Mouse (Mus musculus): Measurements from ENCODE around the gene 1500009C09Rik. TPM values are rescaled to one million over a fixed set of nuclear protein-coding genes. Genes with fewer than 3 reads are reported as not detected.

1500009C09Rik gene
- polyA plus RNA-seq, 1 experiment from 2014 or later, result 20.3 TPM

- ATAC-seq, result no peak
- Histone ChIP-seq H3K9ac (ENCODE audit: low read depth, low read length) (no peak overlapping the region), H3K27me3 (replicated peaks; ENCODE audit: control insufficient read depth, insufficient read depth, low read length) (peaks cover 49% of the 10 kb centered on the region), H3K4me2 (ENCODE audit: low read length) (no peak overlapping the region), H3K4me3 (ENCODE audit: low read length) (no peak overlapping the region), H3K4me1 (ENCODE audit: control insufficient read depth, insufficient read depth, low read depth, low read length) (peaks cover 34% of the 10 kb centered on the region), H3K36me3 (ENCODE audit: control insufficient read depth, insufficient read depth, low read length) (no peaks in the 10 kb centered on the region), H3K27ac (ENCODE audit: low read depth, low read length) (no peak overlapping the region), H3K9me3 (ENCODE audit: control insufficient read depth, low read length) (no peaks in the 10 kb centered on the region)
- WGBS, result 76% methylated on average over 13 of the region's 13 CpGs
Observed at GRCm38 (mm10) chr15:82209295-82210050, 42.7 kb upstream of the 1500009C09Rik start.

GRCm38 (mm10) chr15:82210801-82211200 is 41.4 kb upstream of the 1500009C09Rik start:
- peaks cover 54% of the 10 kb centered on the region for H3K27me3 ChIP-seq (replicated peaks; ENCODE audit: control insufficient read depth, insufficient read depth, low read length)
- H3K4me3 ChIP-seq (ENCODE audit: low read length), result peak overlapping the region; percentile 9; the same call in 1 of the 2 replicates
- no peak for ATAC-seq
- H3K36me3 ChIP-seq (ENCODE audit: control insufficient read depth, insufficient read depth, low read length), result no peaks in the 10 kb centered on the region
- peaks cover 34% of the 10 kb centered on the region for H3K4me1 ChIP-seq (ENCODE audit: control insufficient read depth, insufficient read depth, low read depth, low read length)
- no peaks in the 10 kb centered on the region for H3K9me3 ChIP-seq (ENCODE audit: control insufficient read depth, low read length)
- H3K9ac ChIP-seq (ENCODE audit: low read depth, low read length), result no peak overlapping the region
- peak overlapping the region; percentile 21 for H3K4me2 ChIP-seq (ENCODE audit: low read length)
- WGBS, result 55% methylated on average over 1 of the region's 1 CpGs
- no peak overlapping the region for H3K27ac ChIP-seq (ENCODE audit: low read depth, low read length)

- H3K27me3 ChIP-seq (replicated peaks; ENCODE audit: control insufficient read depth, insufficient read depth, low read length), result peaks cover 55% of the 10 kb centered on the region
- H3K4me2 ChIP-seq (ENCODE audit: low read length), result peak overlapping the region; percentile 74
- H3K9ac ChIP-seq (ENCODE audit: low read depth, low read length), result 0 out of 2 replicates have a peak overlapping the region, but pooled peaks have one; percentile 62
- ATAC-seq, result no peak
- WGBS, result 1% methylated on average over 9 of the region's 11 CpGs
- H3K36me3 ChIP-seq (ENCODE audit: control insufficient read depth, insufficient read depth, low read length), result no peaks in the 10 kb centered on the region
- peak overlapping the region; percentile 53 for H3K4me3 ChIP-seq (ENCODE audit: low read length)
- no peak overlapping the region for H3K27ac ChIP-seq (ENCODE audit: low read depth, low read length)
- H3K4me1 ChIP-seq (ENCODE audit: control insufficient read depth, insufficient read depth, low read depth, low read length), result peaks cover 37% of the 10 kb centered on the region
- H3K9me3 ChIP-seq (ENCODE audit: control insufficient read depth, low read length), result no peaks in the 10 kb centered on the region
Observed at GRCm38 (mm10) chr15:82211281-82211680, 40.9 kb upstream of the 1500009C09Rik start.

GRCm38 (mm10) chr15:82211911-82212751 is 40.1 kb upstream of the 1500009C09Rik start:
- H3K4me3 ChIP-seq (ENCODE audit: low read length), result peak overlapping the region; percentile 53

GRCm38 (mm10) chr15:82212752-82213063 is 39.5 kb upstream of the 1500009C09Rik start, which contains the start of gene Shisa8:
TSS of gene Shisa8 (minus strand) at chr15:82212815.
- H3K36me3 ChIP-seq (ENCODE audit: control insufficient read depth, insufficient read depth, low read length), result no peaks in the 10 kb centered on the region
- H3K4me3 ChIP-seq (ENCODE audit: low read length), result peak within 1 kb of the TSS; percentile 53
- H3K4me2 ChIP-seq (ENCODE audit: low read length), result peak within 1 kb of the TSS; percentile 74
- no peak for ATAC-seq
- H3K4me1 ChIP-seq (ENCODE audit: control insufficient read depth, insufficient read depth, low read depth, low read length), result peaks cover 24% of the 10 kb centered on the region
- WGBS, result 1% methylated on average over 27 of the region's 34 CpGs
- H3K9me3 ChIP-seq (ENCODE audit: control insufficient read depth, low read length), result no peaks in the 10 kb centered on the region
- peak within 1 kb of the TSS; percentile 62 for H3K9ac ChIP-seq (ENCODE audit: low read depth, low read length)
- H3K27ac ChIP-seq (ENCODE audit: low read depth, low read length), result no peak within 1 kb of the TSS
- peaks cover 53% of the 10 kb centered on the region for H3K27me3 ChIP-seq (replicated peaks; ENCODE audit: control insufficient read depth, insufficient read depth, low read length)

More at GRCm38 (mm10) chr15:82211911-82212751, 40.1 kb upstream of the 1500009C09Rik start:
- Histone ChIP-seq H3K9ac (ENCODE audit: low read depth, low read length) (peak overlapping the region; percentile 62), H3K27ac (ENCODE audit: low read depth, low read length) (no peak overlapping the region), H3K27me3 (replicated peaks; ENCODE audit: control insufficient read depth, insufficient read depth, low read length) (peaks cover 53% of the 10 kb centered on the region), H3K4me2 (ENCODE audit: low read length) (peak overlapping the region; percentile 74), H3K9me3 (ENCODE audit: control insufficient read depth, low read length) (no peaks in the 10 kb centered on the region), H3K36me3 (ENCODE audit: control insufficient read depth, insufficient read depth, low read length) (no peaks in the 10 kb centered on the region), H3K4me1 (ENCODE audit: control insufficient read depth, insufficient read depth, low read depth, low read length) (peaks cover 30% of the 10 kb centered on the region)
- peak; percentile 57 for ATAC-seq
- WGBS, result under 1% methylated on average over 92 of the region's 112 CpGs

- H3K27me3 ChIP-seq (replicated peaks; ENCODE audit: control insufficient read depth, insufficient read depth, low read length), result peaks cover 52% of the 10 kb centered on the region
- no peak overlapping the region for H3K9ac ChIP-seq (ENCODE audit: low read depth, low read length)
Observed at GRCm38 (mm10) chr15:82213222-82213621, 39.0 kb upstream of the 1500009C09Rik start.

GRCm38 (mm10) chr15:82215332-82216046 is 36.7 kb upstream of the 1500009C09Rik start:
- peaks cover 36% of the 10 kb centered on the region for H3K27me3 ChIP-seq (replicated peaks; ENCODE audit: control insufficient read depth, insufficient read depth, low read length)
- H3K27ac ChIP-seq (ENCODE audit: low read depth, low read length), result no peak overlapping the region
- H3K9ac ChIP-seq (ENCODE audit: low read depth, low read length), result no peak overlapping the region
- H3K9me3 ChIP-seq (ENCODE audit: control insufficient read depth, low read length), result no peaks in the 10 kb centered on the region
- ATAC-seq, result no peak
- H3K4me2 ChIP-seq (ENCODE audit: low read length), result no peak overlapping the region
- no peaks in the 10 kb centered on the region for H3K36me3 ChIP-seq (ENCODE audit: control insufficient read depth, insufficient read depth, low read length)
- WGBS, result 29% methylated on average over 11 of the region's 11 CpGs
- H3K4me3 ChIP-seq (ENCODE audit: low read length), result no peak overlapping the region
- H3K4me1 ChIP-seq (ENCODE audit: control insufficient read depth, insufficient read depth, low read depth, low read length), result peaks cover 21% of the 10 kb centered on the region

More at GRCm38 (mm10) chr15:82213222-82213621, 39.0 kb upstream of the 1500009C09Rik start:
- H3K9me3 ChIP-seq (ENCODE audit: control insufficient read depth, low read length), result no peaks in the 10 kb centered on the region
- H3K36me3 ChIP-seq (ENCODE audit: control insufficient read depth, insufficient read depth, low read length), result no peaks in the 10 kb centered on the region
- no peak overlapping the region for H3K4me3 ChIP-seq (ENCODE audit: low read length)
- H3K27ac ChIP-seq (ENCODE audit: low read depth, low read length), result no peak overlapping the region
- 11% methylated on average over 4 of the region's 4 CpGs for WGBS
- peaks cover 21% of the 10 kb centered on the region for H3K4me1 ChIP-seq (ENCODE audit: control insufficient read depth, insufficient read depth, low read depth, low read length)
- no peak overlapping the region; the same call in 1 of the 2 replicates for H3K4me2 ChIP-seq (ENCODE audit: low read length)
- ATAC-seq, result no peak

- Histone ChIP-seq H3K4me1 (ENCODE audit: control insufficient read depth, insufficient read depth, low read depth, low read length) (peaks cover 19% of the 10 kb centered on the region), H3K27ac (ENCODE audit: low read depth, low read length) (no peak overlapping the region), H3K9me3 (ENCODE audit: control insufficient read depth, low read length) (no peaks in the 10 kb centered on the region), H3K4me3 (ENCODE audit: low read length) (no peak overlapping the region), H3K27me3 (replicated peaks; ENCODE audit: control insufficient read depth, insufficient read depth, low read length) (peaks cover 28% of the 10 kb centered on the region), H3K9ac (ENCODE audit: low read depth, low read length) (no peak overlapping the region), H3K36me3 (ENCODE audit: control insufficient read depth, insufficient read depth, low read length) (no peaks in the 10 kb centered on the region), H3K4me2 (ENCODE audit: low read length) (no peak overlapping the region)
- 38% methylated on average over 20 of the region's 20 CpGs for WGBS
- no peak for ATAC-seq
Observed at GRCm38 (mm10) chr15:82216142-82216827, 35.9 kb upstream of the 1500009C09Rik start.
